Mouse (Mus musculus) A20 (cell line): ENCODE measurements around the gene Khdrbs1.
"Not testable (repeated sequence)": the region's sequence is repeated elsewhere in the genome, so short reads cannot be mapped to it uniquely, and the experiment has no call there.

ENCODE experiments used
- DNase-seq: peaks from one replicate; pipeline ENCODE4 v3.0.0-alpha.2; 2011; ENCODE audit warnings: low read depth, low spot score

Gene Khdrbs1

DNA sequence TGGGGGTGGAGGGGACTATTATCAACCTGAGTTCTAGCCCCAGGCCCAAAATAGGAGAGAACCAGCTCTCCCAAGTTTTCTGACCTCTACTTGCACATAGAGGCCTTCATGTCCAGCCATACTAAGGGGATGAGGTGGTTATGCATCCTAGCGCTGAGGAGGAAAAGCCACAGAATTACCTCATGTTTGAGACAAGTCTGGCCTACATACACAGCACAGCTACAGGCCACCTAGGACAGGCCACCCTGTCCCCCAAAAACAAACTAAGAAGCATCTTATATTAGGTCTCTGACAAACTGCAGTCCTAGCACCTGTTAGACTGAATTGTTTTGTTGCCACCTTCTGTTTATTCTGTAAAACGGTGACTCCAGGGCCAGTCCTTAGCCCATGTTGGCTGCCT is 1.4 kb upstream of the Khdrbs1 start:
- DNase-seq, result peak; percentile 73

DNA sequence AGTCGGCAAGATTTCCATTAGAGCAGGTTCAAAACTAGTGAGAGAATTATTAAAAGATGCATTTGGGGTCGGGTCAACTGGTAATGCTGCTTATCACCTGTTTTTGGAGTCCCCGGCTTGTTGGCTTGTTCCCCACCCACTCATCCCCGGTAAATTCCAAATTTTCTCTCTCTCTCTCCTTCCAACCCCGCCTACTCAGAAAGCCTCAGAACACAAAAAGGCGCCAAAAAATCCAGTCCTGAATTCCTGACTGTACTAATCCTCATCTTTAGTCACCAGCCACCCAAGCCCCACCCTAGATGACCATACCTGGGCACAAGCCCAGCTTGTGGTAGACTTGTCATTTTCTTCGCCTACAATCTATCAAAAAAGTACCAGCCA is 897 bp upstream of the Khdrbs1 start:
- DNase-seq, result no peak

GRCm38 (mm10) chr4:129741974-129742231 is 200 bp downstream of the Khdrbs1 start:
- DNase-seq, result no peak

- peak; percentile 74 for DNase-seq
Measured at GRCm38 (mm10) chr4:129741251-129741973, 691 bp downstream of the Khdrbs1 start.

DNA sequence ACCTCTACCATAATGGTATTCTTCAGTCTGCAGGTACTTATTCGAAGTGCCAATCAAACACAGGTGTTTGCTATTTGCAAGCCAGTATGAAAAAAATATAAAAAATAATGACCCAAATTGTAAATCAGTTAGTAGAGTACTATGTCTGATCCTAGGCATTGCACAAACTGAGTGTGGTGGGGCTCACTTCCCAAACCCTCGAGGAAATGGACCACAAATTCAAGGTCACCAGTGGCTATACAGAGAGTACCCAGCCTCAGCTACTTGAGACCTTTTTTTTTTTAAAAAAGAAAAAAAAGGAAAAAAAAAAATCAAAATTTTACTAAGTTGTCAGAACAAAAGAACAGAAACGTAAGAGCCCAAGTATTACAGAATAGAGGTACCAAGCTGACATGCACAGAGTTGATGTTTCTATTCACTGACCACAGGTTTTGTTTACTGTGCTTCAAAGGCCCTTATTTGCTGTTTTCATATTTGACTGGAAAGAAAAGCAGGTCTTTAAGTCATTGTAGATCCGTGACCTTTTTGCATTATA is 2.9 kb downstream of the Khdrbs1 start:
- DNase-seq, result peak; percentile 20

GRCm38 (mm10) chr4:129736173-129736572 is 5.9 kb downstream of the Khdrbs1 start:
- no peak for DNase-seq

GRCm38 (mm10) chr4:129735485-129735884 is 6.6 kb downstream of the Khdrbs1 start:
- not testable (repeated sequence) for DNase-seq

GRCm38 (mm10) chr4:129731423-129731822 is 10.7 kb downstream of the Khdrbs1 start:
- DNase-seq, result no peak

DNA sequence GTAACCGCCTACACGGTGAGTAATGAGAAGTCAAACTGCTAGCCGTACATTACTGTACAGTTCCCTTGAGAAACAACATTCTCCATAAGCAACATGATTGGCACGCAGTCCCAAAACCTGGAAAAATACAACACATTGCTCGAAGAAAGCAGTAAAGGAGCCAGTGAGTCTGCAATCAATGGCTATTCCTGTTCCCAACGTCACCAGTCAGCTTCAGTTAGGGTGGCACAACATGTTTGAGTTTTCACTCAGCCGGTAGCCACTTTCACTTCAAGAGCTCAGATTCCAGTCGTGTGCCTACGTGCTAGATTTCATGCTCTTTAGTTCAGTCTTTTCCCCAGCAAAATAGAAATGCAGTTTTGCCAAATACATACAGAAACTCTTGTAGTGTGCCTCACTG is 25.8 kb downstream of the Khdrbs1 start:
- no peak for DNase-seq

DNA sequence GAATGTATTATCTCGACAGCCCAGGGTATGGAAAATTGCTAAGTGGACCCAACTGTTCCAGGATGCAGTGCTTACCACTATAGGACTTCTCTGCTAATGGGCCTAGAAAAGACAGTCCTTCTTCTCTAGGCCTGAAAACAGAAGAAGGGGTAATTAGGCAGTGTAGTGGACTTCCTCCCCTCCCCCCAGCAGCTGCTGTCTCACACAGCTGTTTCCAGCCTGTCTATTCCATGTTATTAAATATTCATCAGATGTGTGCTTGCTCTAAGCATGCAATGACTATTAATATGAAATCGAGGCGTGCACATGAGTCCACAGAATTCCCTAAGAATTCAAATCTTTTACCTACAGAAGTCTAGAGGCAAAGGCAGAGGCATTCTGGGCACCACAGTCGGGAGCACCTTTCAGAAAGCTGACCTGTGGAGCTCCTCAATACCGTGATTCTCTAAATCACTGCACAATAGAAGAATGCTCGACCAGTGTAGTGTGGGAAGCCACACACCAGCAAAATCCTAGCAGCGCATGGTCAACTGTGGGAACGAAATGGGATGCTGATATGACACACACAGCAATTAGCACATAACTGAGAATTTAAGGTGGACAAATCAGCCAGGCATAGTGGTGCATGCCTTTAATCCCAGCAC is 32.5 kb downstream of the Khdrbs1 start:
- DNase-seq, result no peak

DNA sequence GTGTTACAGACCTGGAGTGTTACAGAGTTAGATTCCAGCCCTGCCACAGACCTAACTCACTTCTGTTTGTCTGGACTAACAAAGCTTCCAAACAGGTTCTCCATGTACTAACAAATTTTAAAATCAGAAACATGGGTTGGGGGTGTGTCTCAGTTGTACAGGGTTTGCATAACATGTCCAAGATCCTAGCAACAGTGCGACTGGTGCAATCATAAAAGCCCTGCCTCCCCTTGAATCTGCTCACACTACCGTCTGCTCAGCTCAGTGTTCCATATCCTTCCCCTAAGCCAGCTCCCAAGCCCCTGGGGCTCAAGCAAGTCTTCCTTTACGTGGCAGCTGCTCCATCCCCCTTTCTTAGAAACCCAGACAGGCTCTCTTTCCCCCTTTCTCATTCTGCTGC is 35.4 kb downstream of the Khdrbs1 start:
- no peak for DNase-seq

DNA sequence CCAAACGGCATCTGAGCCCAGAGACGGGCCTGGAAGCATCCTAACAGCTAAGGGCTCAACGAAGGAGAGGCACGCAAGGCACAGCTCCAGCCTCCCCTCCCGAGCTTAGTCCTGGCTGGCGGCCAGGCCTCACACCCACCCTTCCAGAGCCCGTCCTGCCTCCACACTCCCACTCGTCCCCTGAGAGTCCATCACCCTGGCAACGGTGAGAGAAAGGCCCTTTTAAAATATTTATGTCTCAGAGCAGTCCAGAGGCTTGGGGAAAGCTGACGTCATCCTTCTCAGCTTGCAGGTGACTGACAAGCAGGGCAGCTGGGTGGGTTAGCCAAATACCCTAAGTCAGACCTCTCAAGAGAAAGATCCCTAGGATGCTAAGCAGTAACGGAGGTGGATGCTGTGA is 39.6 kb downstream of the Khdrbs1 start:
- DNase-seq, result no peak

GRCm38 (mm10) chr4:129701503-129702377 is 40.4 kb downstream of the Khdrbs1 start:
- peak; percentile 84 for DNase-seq

GRCm38 (mm10) chr4:129700661-129701060 is 41.4 kb downstream of the Khdrbs1 start:
- DNase-seq, result not testable (repeated sequence)

DNA sequence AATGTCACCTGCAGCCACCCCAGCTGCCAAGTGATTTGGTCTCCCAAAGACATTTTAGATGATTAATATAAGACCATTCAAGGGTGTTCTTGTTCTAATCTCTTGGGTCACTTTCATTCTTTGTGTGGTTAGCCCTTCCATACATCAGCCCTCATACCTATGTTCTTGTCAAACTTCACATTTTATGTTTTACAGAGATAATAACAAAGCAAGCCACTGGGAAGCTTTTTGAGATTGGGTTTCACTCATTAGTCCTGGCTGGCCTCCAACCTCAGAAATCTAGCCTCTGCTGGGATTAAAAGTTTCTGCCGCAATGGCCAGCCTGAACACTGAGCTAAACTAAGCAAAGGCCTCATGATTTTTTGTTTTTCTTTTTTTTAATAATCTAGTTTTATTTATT is 41.9 kb downstream of the Khdrbs1 start:
- no peak for DNase-seq

- no peak for DNase-seq
Measured at GRCm38 (mm10) chr4:129697191-129697590, 44.9 kb downstream of the Khdrbs1 start.

- DNase-seq, result peak; percentile 95
Measured at GRCm38 (mm10) chr4:129696158-129696985, 45.7 kb downstream of the Khdrbs1 start, which contains the start of gene Tmem39b. TSS of gene Tmem39b (minus strand) at chr4:129696838.

- no peak for DNase-seq
Measured at GRCm38 (mm10) chr4:129695815-129696157, 46.3 kb downstream of the Khdrbs1 start.

DNA sequence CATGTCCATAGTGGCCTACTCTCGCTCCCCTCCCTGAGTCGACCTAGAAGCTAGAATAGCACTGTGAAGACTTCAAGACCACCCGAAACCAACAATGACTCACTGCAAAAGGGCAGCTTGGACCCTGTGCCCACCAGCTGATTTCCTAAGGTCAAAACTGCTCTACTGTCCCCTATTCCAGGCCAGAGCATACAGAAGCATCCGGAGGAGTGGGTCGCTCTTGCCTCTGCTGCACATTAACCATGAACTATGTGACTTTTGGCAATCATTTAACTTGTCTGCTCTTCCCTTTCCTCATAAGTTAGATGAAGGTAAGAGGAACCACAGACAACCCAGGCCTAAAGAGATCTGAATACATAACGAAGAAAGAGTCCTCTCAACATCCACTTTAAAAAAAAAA is 57.6 kb downstream of the Khdrbs1 start:
- no peak for DNase-seq

DNA sequence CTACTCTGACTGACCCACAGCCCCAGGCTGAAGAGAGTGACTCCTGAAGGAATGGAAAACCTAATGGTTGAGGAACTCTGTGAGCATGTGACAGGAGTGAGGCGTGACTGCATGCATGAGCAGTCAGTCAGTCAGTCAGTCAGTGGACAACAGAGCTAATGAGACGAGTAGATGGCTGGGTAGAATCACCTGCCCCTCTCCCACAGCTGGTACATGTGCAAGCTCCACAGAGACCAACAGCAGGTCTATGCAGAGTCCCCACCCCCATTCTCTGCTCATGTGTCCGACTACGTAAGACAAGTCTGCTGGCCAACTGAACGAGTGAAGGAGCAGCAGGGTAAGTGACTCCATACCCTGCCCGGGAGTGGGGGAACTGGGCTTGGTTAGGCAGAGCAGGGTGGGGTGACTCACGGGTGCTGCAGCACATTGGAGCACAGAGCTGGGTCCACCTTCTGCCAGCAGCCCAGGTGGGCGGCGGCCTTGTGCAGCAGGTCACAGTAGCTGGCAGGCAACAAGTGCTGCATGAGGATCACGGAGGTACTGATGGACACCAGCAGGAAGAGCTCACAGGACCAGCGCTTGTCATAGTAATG is 58.1 kb downstream of the Khdrbs1 start:
- DNase-seq, result no peak

GRCm38 (mm10) chr4:129681837-129682236 is 60.3 kb downstream of the Khdrbs1 start:
- DNase-seq, result no peak
